Mouse (Mus musculus) kidney, postnatal 14 days (tissue): ENCODE measurements around the gene Vash1.

Experiments
- DNase-seq: peaks from one replicate; pipeline ENCODE4 v3.0.0; 2022; ENCODE audit warnings: mixed read lengths

Gene Vash1

DNA sequence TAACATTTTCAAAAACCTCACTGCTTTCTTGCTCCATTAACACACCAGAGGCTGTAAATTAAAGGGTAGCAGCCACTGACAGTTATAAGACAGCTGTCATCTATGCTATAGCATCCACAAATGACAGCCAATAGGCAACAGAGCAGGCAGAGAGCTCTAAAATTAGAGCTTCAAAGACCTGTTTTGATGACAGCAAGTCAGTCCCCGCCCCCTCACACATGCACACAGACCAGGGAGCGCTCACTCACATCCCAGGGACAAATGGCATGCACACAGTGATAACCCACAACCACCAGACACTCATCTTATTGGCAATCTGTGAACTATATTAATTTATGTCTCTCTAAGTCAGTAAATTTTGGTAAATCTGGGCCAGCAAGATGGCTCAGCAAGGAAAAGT, 45.8 kb downstream of the Vash1 start:
- DNase-seq = no peak

DNA sequence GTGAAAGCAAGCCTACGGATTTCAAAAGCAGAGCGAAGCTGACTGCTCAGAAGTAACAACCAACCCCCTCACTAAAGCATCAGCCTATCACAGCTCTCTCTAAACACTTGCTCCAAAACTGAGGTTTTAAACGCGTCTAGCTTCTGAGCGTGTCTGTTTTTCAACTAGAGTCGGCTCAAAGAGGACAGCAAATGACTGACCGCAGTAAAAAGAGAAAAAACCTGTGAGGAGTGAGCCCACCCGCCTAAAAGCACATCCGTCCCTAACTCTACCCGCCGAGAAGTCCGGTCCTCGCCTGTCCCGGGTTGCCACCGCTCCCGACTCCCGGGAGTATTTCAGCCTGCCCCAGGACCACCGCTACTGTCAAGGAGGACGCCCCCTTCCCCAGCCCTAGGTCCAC, 47.2 kb downstream of the Vash1 start:
- DNase-seq = no peak

DNA sequence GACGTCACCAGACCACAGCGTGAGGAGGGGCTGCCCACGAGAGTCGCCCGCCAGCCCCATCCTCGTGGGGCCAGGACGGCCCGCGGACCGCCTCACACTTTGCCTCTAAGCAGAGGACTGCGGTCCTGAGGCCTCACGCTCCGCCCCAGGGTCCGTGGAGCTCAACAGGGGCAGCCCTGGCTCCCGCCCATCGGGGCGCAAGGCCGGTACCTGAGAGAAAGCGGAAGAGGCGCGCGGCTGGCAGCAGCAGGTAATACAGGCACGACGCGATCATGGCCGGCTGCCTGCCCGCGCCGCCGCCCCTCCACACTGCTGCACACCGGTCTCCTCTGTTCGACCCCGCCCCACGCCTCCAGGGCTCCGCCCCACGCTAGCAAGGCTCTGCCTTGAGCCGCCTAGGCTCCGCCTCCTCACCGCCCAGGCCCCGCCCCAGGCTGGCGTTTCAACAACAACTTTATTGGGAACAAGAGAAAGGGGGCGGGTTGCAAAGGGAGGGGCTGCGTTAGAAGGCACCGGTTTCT, 47.7 kb downstream of the Vash1 start, which contains the start of gene Angel1:
Angel1 (minus strand) TSS at position 341 of the 521 bp plus-strand sequence.
- DNase-seq = peak; percentile 98

DNA sequence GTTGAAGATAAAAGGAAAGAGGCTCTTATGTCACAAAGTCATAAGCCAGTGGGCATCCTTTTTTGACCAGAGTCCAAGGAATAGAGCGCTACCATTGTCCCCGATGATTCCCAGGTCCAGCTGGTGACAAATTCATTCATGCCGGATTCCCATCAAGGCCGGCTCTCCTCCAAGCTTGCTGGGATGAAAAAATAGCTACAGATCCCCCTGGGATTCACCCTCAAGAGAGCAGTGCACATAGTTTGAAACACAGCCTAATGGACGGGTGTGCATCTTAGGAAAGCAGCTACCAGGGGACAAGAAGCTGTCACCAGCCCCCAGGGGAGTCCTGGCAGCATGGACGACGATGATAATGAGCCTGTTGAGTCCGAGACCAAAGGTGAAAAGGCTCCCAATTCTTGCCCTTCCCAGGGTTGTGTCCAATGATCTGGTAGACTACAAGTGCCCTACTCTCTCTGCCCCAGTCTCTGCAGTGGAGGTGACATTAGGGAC, 55.9 kb downstream of the Vash1 start, which contains the start of gene Lrrc74a:
Lrrc74a (plus strand) TSS at position 51 of the 492 bp plus-strand sequence.
- no peak for DNase-seq
